Mouse (Mus musculus): ENCODE data around the gene Sar1b. TPM values are rescaled to one million over a fixed set of nuclear protein-coding genes. Genes with fewer than 3 reads are reported as not detected.
"Not testable (repeated sequence)": the region's sequence is repeated elsewhere in the genome, so short reads cannot be mapped to it uniquely, and the experiment has no call there.

Sar1b gene
- polyA plus RNA-seq (2014; fragmentation: Nextera tagmentation; extraction: Ambion mirVana), result 128 and 141 TPM in 2 replicates

GRCm38 (mm10) chr11:51763213-51763907, at the start of gene Sar1b, which contains the start of gene Sec24a:
TSS of gene Sar1b (plus strand) at chr11:51763687.
TSS of gene Sec24a (minus strand) at chr11:51763634.
- Histone ChIP-seq H3K4me1 (ENCODE audit: control insufficient read depth, insufficient read depth, low read length) (peaks cover 7% of the 10 kb centered on the region), H3K27me3 (ENCODE audit: control insufficient read depth, insufficient read depth, low read length) (no peaks in the 10 kb centered on the region), H3K27ac (ENCODE audit: low read depth, low read length) (no peak within 1 kb of the TSS), H3K4me3 (ENCODE audit: low read depth, low read length) (peak within 1 kb of the TSS; percentile 90), H3K36me3 (ENCODE audit: control insufficient read depth, insufficient read depth, low read length) (no peaks in the 10 kb centered on the region), H3K9ac (ENCODE audit: low read length) (peak within 1 kb of the TSS; percentile 87), H3K9me3 (ENCODE audit: control insufficient read depth, low read length) (no peaks in the 10 kb centered on the region), H3K4me2 (peak within 1 kb of the TSS; percentile 89)
- WGBS, result 1% methylated on average over 30 of the region's 30 CpGs
- ATAC-seq (ENCODE audit: low FRiP score) (peak; percentile 89), DNase-seq (ENCODE audit: low spot score, missing footprints) (peak; percentile 97)

DNA sequence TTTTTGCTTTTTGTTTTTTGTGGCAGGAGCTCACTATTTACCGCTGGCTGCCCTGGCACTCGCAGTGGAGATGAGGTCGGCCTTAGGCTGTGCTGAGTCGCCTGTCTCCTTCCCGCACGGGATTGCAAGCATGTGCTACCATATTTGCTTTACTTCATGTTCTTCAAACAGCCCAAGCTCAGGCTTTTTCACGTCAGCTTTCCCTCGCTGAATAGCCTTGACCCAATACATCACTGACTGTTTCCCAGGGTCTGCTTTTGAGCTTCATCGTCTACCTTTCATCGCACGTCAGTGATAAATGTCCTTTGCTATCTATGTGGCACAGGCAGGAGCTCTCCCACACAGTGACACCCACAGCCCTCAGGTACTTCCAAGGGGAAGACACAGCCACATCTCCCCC, 42.4 kb upstream of the Sar1b start:
- Histone ChIP-seq H3K27me3 (ENCODE audit: control insufficient read depth, insufficient read depth, low read length) (no peaks in the 10 kb centered on the region), H3K9ac (ENCODE audit: low read length) (no peak overlapping the region), H3K9me3 (ENCODE audit: control insufficient read depth, low read length) (no peaks in the 10 kb centered on the region), H3K4me2 (no peak overlapping the region), H3K4me3 (ENCODE audit: low read depth, low read length) (no peak overlapping the region), H3K4me1 (ENCODE audit: control insufficient read depth, insufficient read depth, low read length) (no peaks in the 10 kb centered on the region), H3K27ac (ENCODE audit: low read depth, low read length) (no peak overlapping the region), H3K36me3 (ENCODE audit: control insufficient read depth, insufficient read depth, low read length) (peaks cover 4% of the 10 kb centered on the region; the same call in 1 of the 2 replicates)
- ATAC-seq (ENCODE audit: low FRiP score), result no peak
- WGBS, result 96% methylated on average over 11 of the region's 11 CpGs
- DNase-seq (ENCODE audit: low spot score, missing footprints), result no peak

GRCm38 (mm10) chr11:51732883-51733282, 30.6 kb upstream of the Sar1b start:
- DNase-seq (ENCODE audit: low spot score, missing footprints) (no peak), ATAC-seq (ENCODE audit: low FRiP score) (no peak)
- Histone ChIP-seq H3K36me3 (ENCODE audit: control insufficient read depth, insufficient read depth, low read length) (peaks cover 9% of the 10 kb centered on the region; the same call in 1 of the 2 replicates), H3K4me3 (ENCODE audit: low read depth, low read length) (no peak overlapping the region), H3K9me3 (ENCODE audit: control insufficient read depth, low read length) (no peaks in the 10 kb centered on the region), H3K4me1 (ENCODE audit: control insufficient read depth, insufficient read depth, low read length) (no peaks in the 10 kb centered on the region), H3K27ac (ENCODE audit: low read depth, low read length) (no peak overlapping the region), H3K4me2 (no peak overlapping the region), H3K27me3 (ENCODE audit: control insufficient read depth, insufficient read depth, low read length) (no peaks in the 10 kb centered on the region), H3K9ac (ENCODE audit: low read length) (no peak overlapping the region)
- WGBS, result 97% methylated on average over 1 of the region's 1 CpGs

DNA sequence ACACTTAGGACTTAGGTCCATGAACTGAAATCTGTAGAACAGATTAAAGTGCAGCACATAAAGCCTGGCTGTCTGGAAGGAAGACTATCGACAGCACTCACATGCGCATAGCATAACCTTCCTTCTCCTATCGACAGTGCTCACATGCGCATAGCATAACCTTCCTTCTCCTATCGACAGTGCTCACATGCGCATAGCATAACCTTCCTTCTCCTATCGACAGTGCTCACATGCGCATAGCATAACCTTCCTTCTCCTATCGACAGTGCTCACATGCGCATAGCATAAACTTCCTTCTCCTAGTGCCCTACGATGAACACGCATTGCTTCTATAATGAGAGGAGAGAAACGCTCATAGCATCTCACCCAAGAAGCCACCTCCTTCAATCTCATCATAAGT, 29.3 kb upstream of the Sar1b start:
- H3K36me3 ChIP-seq (ENCODE audit: control insufficient read depth, insufficient read depth, low read length); ATAC-seq (ENCODE audit: low FRiP score): not testable (repeated sequence)

GRCm38 (mm10) chr11:51738651-51739403, 24.7 kb upstream of the Sar1b start:
- H3K9ac ChIP-seq (ENCODE audit: low read length), result no peak overlapping the region
- peaks cover 7% of the 10 kb centered on the region; the same call in 1 of the 2 replicates for H3K36me3 ChIP-seq (ENCODE audit: control insufficient read depth, insufficient read depth, low read length)
- 87% methylated on average over 3 of the region's 3 CpGs for WGBS
- H3K27me3 ChIP-seq (ENCODE audit: control insufficient read depth, insufficient read depth, low read length), result no peaks in the 10 kb centered on the region
- no peak for ATAC-seq (ENCODE audit: low FRiP score)
- no peaks in the 10 kb centered on the region for H3K9me3 ChIP-seq (ENCODE audit: control insufficient read depth, low read length)
- H3K27ac ChIP-seq (ENCODE audit: low read depth, low read length), result no peak overlapping the region
- H3K4me1 ChIP-seq (ENCODE audit: control insufficient read depth, insufficient read depth, low read length), result no peaks in the 10 kb centered on the region
- no peak for DNase-seq (ENCODE audit: low spot score, missing footprints)
- H3K4me3 ChIP-seq (ENCODE audit: low read depth, low read length), result no peak overlapping the region
- H3K4me2 ChIP-seq, result no peak overlapping the region

More for the DNA sequence above, 29.3 kb upstream of the Sar1b start:
- H3K27ac ChIP-seq (ENCODE audit: low read depth, low read length); H3K27me3 ChIP-seq (ENCODE audit: control insufficient read depth, insufficient read depth, low read length); H3K4me3 ChIP-seq (ENCODE audit: low read depth, low read length); H3K4me1 ChIP-seq (ENCODE audit: control insufficient read depth, insufficient read depth, low read length); H3K9ac ChIP-seq (ENCODE audit: low read length); H3K4me2 ChIP-seq; H3K9me3 ChIP-seq (ENCODE audit: control insufficient read depth, low read length); DNase-seq (ENCODE audit: low spot score, missing footprints): not testable (repeated sequence)
- WGBS, result 98% methylated on average over 12 of the region's 13 CpGs

DNA sequence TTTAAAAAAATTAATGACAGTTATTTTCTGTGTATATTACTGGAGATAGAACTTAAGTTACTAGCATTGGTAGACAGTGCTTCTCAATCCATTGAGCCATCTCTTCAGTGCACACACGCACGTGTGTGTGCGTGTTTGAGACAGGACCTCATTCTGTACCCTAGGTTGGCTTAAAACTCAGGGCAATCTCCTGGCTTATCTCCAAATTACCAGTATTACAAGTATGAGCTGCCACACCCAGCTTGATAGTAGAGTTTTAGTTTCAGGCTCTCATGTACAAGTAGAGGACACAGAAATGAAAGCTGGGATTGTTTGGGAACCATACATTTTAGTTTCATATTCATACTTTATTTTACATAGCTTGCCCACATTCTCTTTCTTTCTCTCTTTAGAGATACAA, 22.8 kb upstream of the Sar1b start:
- H3K36me3 ChIP-seq (ENCODE audit: control insufficient read depth, insufficient read depth, low read length), result peaks cover 7% of the 10 kb centered on the region; the same call in 1 of the 2 replicates
- no peak for DNase-seq (ENCODE audit: low spot score, missing footprints)

DNA sequence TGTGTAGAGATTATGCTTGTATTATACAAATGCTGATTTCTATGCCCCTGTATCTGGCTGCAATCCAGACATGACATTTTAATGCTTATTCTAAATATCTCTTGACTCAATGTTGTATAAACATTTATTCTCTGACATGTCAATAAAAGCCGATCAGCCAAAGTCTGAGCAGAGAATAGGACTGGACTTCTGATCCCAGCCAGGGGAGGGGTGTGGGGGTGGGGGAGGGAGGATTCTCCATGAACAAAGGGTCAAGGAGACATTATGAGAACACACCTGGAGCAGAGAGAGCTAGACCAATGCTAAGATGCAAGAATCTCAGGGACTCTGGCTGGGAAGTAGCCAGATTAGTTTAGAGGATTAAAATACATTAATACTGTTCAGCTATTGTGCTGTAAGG, 17.4 kb upstream of the Sar1b start:
- 88% methylated on average over 1 of the region's 1 CpGs for WGBS
- Histone ChIP-seq H3K4me1 (ENCODE audit: control insufficient read depth, insufficient read depth, low read length) (no peaks in the 10 kb centered on the region), H3K36me3 (ENCODE audit: control insufficient read depth, insufficient read depth, low read length) (peaks cover 5% of the 10 kb centered on the region; the same call in 1 of the 2 replicates), H3K4me3 (ENCODE audit: low read depth, low read length) (no peak overlapping the region), H3K27me3 (ENCODE audit: control insufficient read depth, insufficient read depth, low read length) (no peaks in the 10 kb centered on the region), H3K9ac (ENCODE audit: low read length) (no peak overlapping the region), H3K4me2 (no peak overlapping the region), H3K9me3 (ENCODE audit: control insufficient read depth, low read length) (no peaks in the 10 kb centered on the region), H3K27ac (ENCODE audit: low read depth, low read length) (no peak overlapping the region)
- ATAC-seq (ENCODE audit: low FRiP score), result no peak
- DNase-seq (ENCODE audit: low spot score, missing footprints), result no peak

More for the DNA sequence above, 22.8 kb upstream of the Sar1b start:
- no peak overlapping the region for H3K4me2 ChIP-seq
- H3K27ac ChIP-seq (ENCODE audit: low read depth, low read length), result no peak overlapping the region
- no peak for ATAC-seq (ENCODE audit: low FRiP score)
- no peaks in the 10 kb centered on the region for H3K4me1 ChIP-seq (ENCODE audit: control insufficient read depth, insufficient read depth, low read length)
- no peaks in the 10 kb centered on the region for H3K27me3 ChIP-seq (ENCODE audit: control insufficient read depth, insufficient read depth, low read length)
- H3K9me3 ChIP-seq (ENCODE audit: control insufficient read depth, low read length), result no peaks in the 10 kb centered on the region
- H3K4me3 ChIP-seq (ENCODE audit: low read depth, low read length), result no peak overlapping the region
- no peak overlapping the region for H3K9ac ChIP-seq (ENCODE audit: low read length)
- 97% methylated on average over 3 of the region's 3 CpGs for WGBS

DNA sequence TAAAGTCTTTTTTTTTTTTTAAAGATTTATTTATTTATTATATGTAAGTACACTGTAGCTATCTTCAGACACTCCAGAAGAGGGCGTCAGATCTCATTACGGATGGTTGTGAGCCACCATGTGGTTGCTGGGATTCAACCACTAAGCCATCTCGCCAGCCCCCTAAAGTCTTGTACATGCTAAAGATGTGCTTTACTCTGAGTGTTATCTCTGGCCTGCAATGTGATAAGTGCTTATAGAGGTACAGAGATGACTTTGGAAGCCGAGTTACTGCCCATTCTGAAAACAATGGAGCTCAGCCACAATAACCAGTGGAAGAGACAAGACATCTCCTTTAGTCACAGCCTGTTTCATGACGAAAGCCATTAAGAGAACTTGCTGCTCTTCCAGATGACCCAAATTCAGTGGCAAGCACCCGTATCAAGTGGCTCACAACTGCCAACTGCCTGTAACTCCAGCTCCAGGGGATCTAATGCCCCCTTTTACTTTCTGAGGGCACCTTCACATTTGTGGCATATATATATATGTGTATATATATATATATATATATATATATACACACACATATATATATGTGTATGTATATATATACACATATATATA, 11.8 kb upstream of the Sar1b start:
- 79% methylated on average over 6 of the region's 6 CpGs for WGBS
- not testable (repeated sequence) for H3K27ac ChIP-seq (ENCODE audit: low read depth, low read length); H3K4me2 ChIP-seq; H3K27me3 ChIP-seq (ENCODE audit: control insufficient read depth, insufficient read depth, low read length); H3K4me3 ChIP-seq (ENCODE audit: low read depth, low read length); DNase-seq (ENCODE audit: low spot score, missing footprints); H3K9me3 ChIP-seq (ENCODE audit: control insufficient read depth, low read length); ATAC-seq (ENCODE audit: low FRiP score); H3K9ac ChIP-seq (ENCODE audit: low read length); H3K36me3 ChIP-seq (ENCODE audit: control insufficient read depth, insufficient read depth, low read length)
- peaks cover 11% of the 10 kb centered on the region; the same call in 1 of the 2 replicates for H3K4me1 ChIP-seq (ENCODE audit: control insufficient read depth, insufficient read depth, low read length)

All from midbrain, embryonic 11.5 days (tissue).